Mouse (Mus musculus): ENCODE data around the gene Cdc6.

Cdc6 gene
- long read RNA-seq, experiment 1, result 0 reads
- long read RNA-seq, experiment 2, partial matches to known transcripts, result 0 of 1 reads
- long read RNA-seq, experiment 2, other reads (novel, unspliced or antisense), result 1 of 1 reads

DNA sequence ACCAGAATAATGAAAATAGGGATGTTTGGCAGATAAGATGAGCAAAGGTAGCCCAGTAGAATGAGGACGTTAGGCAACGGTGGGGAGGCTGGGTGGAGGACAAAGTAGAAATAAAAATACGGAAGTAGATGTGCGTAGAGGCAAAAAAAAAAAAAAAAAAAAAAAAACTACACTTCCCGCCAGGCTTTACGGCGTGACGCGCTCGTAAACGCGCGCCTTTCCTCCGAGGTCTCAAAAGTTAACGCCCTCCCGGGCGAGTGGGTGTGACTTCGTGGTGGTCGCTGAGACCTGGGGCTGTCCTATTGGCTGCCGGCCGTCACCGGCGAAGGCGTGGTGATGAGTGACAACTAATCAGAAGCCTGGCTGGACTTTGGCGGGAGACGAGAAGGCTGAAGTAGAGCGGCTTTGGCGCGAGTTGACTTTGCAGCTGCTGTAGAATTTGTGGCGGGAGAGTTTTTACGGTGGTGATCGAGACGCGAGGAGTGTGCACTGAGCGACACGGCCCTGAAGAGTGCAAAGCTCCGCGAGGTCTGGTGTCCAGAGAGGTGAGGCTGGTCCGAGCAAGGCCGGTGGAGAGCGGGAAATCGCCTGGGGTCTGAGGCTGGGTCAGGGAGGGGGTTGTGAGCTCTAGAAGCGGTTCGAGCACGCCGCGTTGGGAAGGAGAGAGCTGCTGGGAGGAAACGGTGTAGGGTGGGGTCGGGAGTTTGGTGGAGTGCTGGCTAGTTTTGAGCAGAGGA is at the start of gene Cdc6:
TSS of gene Cdc6 (plus strand) at position 365 of the 737 bp plus-strand sequence.
- intact Hi-C loops (cut with DNase I), result loop anchor here (5.0 kb wide), 1 partner anchor 205 kb away; the partner anchor contains the start of gene Csf3

GRCm38 (mm10) chr11:98858759-98859731 is 48.6 kb upstream of the Cdc6 start:
- intact Hi-C loops (cut with DNase I), result loop anchor here (1.0 kb wide), 1 partner anchor 51 kb away; no protein-coding TSS in a partner anchor

- intact Hi-C loops (cut with DNase I), result no loop called here
Observed at GRCm38 (mm10) chr11:98863028-98863750, 44.4 kb upstream of the Cdc6 start, which contains the start of gene Wipf2. Wipf2 (plus strand) TSS chr11:98863638.

GRCm38 (mm10) chr11:98863751-98864429 is 43.7 kb upstream of the Cdc6 start:
- intact Hi-C loops (cut with DNase I), result no loop called here

- intact Hi-C loops (cut with DNase I), result no loop called here
Observed at GRCm38 (mm10) chr11:98867293-98867692, 40.3 kb upstream of the Cdc6 start.

DNA sequence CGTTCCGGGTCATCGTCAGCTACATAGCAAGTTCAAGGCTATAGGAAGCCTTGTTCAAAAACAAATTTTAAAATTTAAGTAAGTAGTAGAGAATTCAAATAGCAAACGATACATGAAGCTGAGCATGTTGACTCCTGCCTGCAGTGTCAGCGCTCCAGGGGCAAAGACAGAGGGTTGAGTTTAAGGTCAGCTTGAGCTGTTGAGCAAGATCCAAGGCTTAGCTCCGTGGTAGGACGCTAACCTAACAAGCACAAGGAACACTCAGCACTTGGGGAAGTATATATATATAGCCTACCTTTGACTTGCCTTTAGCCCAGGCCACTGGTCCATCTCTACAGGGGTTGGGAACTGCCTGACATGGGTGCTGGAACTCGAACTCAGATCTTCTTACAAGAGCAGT is 37.7 kb upstream of the Cdc6 start:
- intact Hi-C loops (cut with DNase I), result no loop called here

DNA sequence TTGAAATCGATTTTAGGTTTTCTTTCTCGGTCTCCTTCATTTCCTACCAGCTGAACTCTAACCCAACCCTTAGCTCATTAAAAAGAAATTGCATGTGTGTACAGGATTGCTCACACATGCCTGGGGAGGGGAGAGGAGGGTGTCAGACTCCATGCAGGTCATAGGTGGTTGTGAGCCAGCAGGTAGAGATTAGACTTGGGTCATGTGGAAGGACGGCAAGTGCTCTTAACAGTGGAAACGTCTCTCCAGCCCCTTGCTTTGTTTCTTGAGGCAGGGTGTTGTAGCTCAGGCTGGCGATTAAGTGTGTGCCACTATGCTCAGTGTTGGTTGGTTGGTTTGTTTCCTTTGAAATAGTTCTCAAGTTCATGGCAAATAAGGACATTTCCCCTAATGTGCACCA is 36.8 kb upstream of the Cdc6 start:
- intact Hi-C loops (cut with DNase I), result no loop called here

DNA sequence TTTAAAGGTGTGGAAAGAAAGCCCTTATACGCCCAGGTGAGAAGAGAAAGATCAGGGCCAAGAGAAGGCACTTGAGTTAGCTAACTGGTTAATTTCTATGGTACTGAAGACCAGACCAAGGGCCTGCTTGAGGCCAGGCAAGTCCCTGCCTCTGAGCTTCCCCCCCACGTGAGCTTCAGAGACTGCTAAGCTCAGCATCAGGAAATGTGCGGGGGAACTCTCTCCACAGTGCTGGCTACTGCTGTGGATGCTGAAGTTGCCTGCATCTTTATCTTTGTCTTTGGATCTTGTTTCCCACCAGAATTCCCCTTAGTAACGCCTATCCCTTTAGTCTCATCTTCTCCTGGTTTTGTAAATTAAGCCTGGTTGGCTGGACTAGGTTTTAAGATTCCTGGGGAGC is 36.2 kb upstream of the Cdc6 start:
- intact Hi-C loops (cut with DNase I), result no loop called here

GRCm38 (mm10) chr11:98872040-98872439 is 35.6 kb upstream of the Cdc6 start:
- intact Hi-C loops (cut with DNase I), result no loop called here

DNA sequence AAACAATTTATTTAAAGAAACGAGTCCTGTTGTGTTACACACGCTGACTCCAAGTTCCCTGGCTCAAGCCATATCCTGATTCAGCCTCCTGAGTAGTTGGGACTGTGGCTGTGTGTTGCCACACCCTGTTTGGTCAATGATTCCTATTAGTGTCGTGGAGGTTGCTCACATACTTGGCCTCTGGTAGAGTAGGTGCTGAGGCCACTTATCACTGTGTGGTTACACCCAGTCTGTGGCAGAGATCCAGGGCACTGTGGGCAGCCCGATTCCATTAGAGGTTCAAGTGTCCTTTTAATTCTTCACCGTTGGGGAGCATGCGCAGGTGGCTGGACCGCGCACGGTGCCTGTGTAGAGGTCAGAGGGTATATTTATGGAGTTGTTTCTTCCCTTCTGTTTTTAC is 33.7 kb upstream of the Cdc6 start:
- intact Hi-C loops (cut with DNase I), result no loop called here

DNA sequence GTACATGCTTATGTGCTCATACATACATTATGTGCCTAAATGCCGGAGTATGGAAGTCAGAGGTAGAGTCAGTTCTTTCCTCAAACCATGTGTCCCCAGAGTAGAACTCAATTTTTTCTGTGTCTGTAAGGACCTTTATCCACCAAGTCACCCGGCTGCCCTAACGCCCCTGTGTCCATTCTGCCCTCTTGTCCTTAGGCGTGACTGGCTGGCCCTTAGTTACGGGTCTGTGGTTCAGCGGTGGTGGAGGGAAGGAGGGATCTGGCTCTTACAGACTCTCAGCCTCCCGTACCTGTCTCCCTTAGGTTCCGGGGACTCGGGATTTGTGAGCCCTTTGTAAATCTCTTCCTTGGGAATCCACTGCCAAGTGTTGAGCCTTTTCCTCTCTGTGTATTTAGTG is 30.6 kb upstream of the Cdc6 start:
- intact Hi-C loops (cut with DNase I), result no loop called here

GRCm38 (mm10) chr11:98887703-98888102 is 19.9 kb upstream of the Cdc6 start:
- intact Hi-C loops (cut with DNase I), result no loop called here

DNA sequence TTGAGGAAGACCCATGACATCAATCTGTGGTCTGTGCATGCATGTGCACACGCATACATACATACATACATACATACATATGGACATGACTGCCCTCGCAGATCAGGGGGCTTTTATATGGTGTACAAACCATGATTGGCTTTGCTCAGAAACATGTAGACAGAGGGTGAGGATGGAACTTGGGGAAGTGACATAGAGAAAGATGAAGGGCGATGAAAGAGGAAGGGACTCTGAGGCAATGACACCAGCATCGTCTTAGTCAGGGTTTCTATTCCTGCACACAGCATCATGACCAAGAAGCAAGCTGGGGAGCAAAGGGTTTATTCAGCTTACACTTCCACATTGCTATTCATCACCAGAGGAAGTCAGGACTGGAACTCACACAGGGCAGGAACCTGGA is 18.5 kb upstream of the Cdc6 start:
- intact Hi-C loops (cut with DNase I), result no loop called here

- intact Hi-C loops (cut with DNase I), result no loop called here
Observed at GRCm38 (mm10) chr11:98889977-98890376, 17.6 kb upstream of the Cdc6 start.

DNA sequence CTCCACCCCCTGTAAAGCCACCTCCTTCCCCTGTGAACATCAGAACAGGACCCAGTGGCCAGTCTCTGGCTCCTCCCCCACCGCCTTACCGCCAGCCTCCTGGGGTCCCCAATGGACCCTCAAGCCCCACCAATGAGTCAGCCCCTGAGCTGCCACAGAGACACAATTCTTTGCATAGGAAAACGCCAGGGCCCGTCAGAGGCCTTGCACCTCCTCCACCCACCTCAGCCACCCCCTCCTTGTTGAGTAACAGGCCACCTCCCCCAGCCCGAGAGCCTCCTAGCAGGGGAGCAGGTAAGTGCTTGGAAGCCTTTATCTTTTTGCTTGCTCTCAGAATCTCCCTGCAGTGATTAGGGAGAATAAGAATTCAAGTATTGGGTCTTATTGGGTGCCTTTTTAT is 15.2 kb upstream of the Cdc6 start:
- intact Hi-C loops (cut with DNase I), result no loop called here

- intact Hi-C loops (cut with DNase I), result no loop called here
Observed at GRCm38 (mm10) chr11:98900529-98901125, 7.0 kb upstream of the Cdc6 start.

GRCm38 (mm10) chr11:98902621-98903245 is 4.9 kb upstream of the Cdc6 start:
- intact Hi-C loops (cut with DNase I), result no loop called here

DNA sequence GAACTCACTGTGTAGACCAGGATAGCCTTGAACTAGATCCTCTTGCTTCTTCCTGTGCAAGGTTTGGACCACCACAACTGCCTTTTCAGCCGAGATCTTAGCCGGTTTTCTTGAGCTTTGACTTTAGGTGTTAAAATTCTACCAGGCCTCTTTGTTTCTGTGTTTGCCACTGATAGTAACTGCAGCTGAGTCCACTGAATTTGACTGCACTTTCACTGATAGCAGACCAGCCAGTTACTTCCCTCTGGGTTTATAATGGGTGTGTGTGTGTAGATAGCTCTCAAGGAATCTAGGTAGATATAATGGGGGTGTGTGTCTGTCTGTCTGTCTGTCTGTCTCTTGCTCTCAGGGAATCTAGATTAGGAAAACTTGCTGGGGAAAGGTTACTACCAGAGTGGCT is 3.0 kb upstream of the Cdc6 start:
- intact Hi-C loops (cut with DNase I), result no loop called here

- intact Hi-C loops (cut with DNase I), result loop anchor here (5.0 kb wide), 1 partner anchor 203 kb away; the partner anchor contains the start of gene Csf3
Observed at GRCm38 (mm10) chr11:98905033-98905432, 2.6 kb upstream of the Cdc6 start.

DNA sequence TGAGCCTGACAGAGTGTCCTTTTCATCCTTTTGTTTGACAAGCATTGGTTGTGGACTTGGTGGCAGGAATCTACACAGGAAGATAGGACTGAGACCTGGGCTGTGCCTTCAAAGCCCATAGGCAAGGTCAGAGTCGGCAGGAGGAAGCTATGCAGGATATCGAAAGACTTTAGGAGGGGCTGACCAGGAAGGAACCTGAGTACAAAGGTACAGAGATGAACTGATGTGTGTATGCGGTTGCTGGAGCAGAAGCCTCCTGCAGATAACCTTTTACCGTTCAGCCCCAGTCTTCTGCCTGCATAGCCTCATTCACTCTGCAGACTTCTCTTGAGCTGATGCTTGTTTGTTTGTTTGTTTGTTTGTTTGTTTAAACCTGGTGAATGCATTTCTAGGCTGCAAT is 2.0 kb upstream of the Cdc6 start:
- intact Hi-C loops (cut with DNase I), result loop anchor here (5.0 kb wide), 1 partner anchor 203 kb away; the partner anchor contains the start of gene Csf3
